Mouse (Mus musculus) intestine, embryonic 14.5 days (tissue): Measurements from ENCODE around the gene Dph5. TPM values are rescaled to one million over a fixed set of nuclear protein-coding genes. Genes with fewer than 3 reads are reported as not detected.

ENCODE experiments used
- ATAC-seq: fragments of 200-750 bp; cut with Nextera tagmentation; replicated peaks from 2 replicates; pipeline ENCODE4 v1.8.0; 2017; ENCODE audit warnings: low read depth, moderate number of reproducible peaks, moderate TSS enrichment, moderate library complexity; ENCODE audit not compliant: low FRiP score, low TSS enrichment
- DNase-seq: peaks from one replicate; pipeline ENCODE4 v3.0.0-alpha.2; 2018; ENCODE audit warnings: low spot score
- H3K27ac ChIP-seq: fragments of 300-500 bp; sonication (generic); 2 replicates; pipeline ENCODE4 v1.5.1; 2014; ENCODE audit warnings: low read depth, mild to moderate bottlenecking, control low read depth
- H3K27me3 ChIP-seq: fragments of 300-500 bp; sonication (generic); replicated peaks from 2 replicates; pipeline ENCODE4 v1.6.1; 2014; ENCODE audit warnings: low read length, control low read depth; ENCODE audit not compliant: control insufficient read depth, insufficient read depth
- H3K36me3 ChIP-seq: fragments of 300-500 bp; sonication (generic); 2 replicates; pipeline ENCODE4 v1.6.1; 2014; ENCODE audit warnings: low read length, control low read depth; ENCODE audit not compliant: control insufficient read depth, insufficient read depth
- H3K4me1 ChIP-seq: fragments of 300-500 bp; sonication (generic); replicated peaks from 2 replicates; pipeline ENCODE4 v1.6.1; 2014; ENCODE audit warnings: low read length, control low read depth, mixed read lengths; ENCODE audit not compliant: control insufficient read depth, insufficient read depth
- H3K4me2 ChIP-seq: fragments of 300-500 bp; sonication (generic); 2 replicates; pipeline ENCODE4 v1.6.1; 2014; ENCODE audit warnings: low read length
- H3K4me3 ChIP-seq: fragments of 300-500 bp; sonication (generic); 2 replicates; pipeline ENCODE4 v1.5.1; 2014; ENCODE audit warnings: low read depth, low read length, control low read depth, mixed read lengths
- H3K9ac ChIP-seq: fragments of 300-500 bp; sonication (generic); 2 replicates; pipeline ENCODE4 v1.6.1; 2014; ENCODE audit warnings: mild to moderate bottlenecking, low read length
- H3K9me3 ChIP-seq: fragments of 300-500 bp; sonication (generic); 2 replicates; pipeline ENCODE4 v1.6.1; 2016; ENCODE audit warnings: low read length, control low read depth; ENCODE audit not compliant: control insufficient read depth
- WGBS: fragments of 180-500 bp; shearing (Covaris S2); extraction: QIAGEN DNeasy Blood & Tissue Kit; methylation state at CpG from one replicate; pipeline ENCODE4 v1.1.7; 2014; 5-methylcytosine and 5-hydroxymethylcytosine counted together
- polyA plus RNA-seq: library from polyadenylated mRNA; unstranded; fragments of >200 nt; fragmentation: Nextera tagmentation; extraction: Ambion mirVana; gene quantifications from 2 replicates; pipeline ENCODE4 v1.2.1, GENCODE M21; 2014

The Dph5 gene
- polyA plus RNA-seq, 1 experiment from 2014 or later: 34.3 TPM

GRCm38 (mm10) chr3:115937807-115938206 is 50.2 kb downstream of the Dph5 start:
- H3K4me2 ChIP-seq: no peak overlapping the region
- ATAC-seq: no peak
- H3K9ac ChIP-seq: no peak overlapping the region
- H3K4me1 ChIP-seq: no peaks in the 10 kb centered on the region
- peaks cover 23% of the 10 kb centered on the region for H3K36me3 ChIP-seq
- DNase-seq: no peak
- no peak overlapping the region for H3K4me3 ChIP-seq
- H3K9me3 ChIP-seq: no peaks in the 10 kb centered on the region
- no peaks in the 10 kb centered on the region for H3K27me3 ChIP-seq
- 94% methylated on average over 10 of the region's 10 CpGs for WGBS
- H3K27ac ChIP-seq: no peak overlapping the region

GRCm38 (mm10) chr3:115940510-115940909 is 52.9 kb downstream of the Dph5 start:
- Histone ChIP-seq H3K27ac (no peak overlapping the region), H3K4me2 (no peak overlapping the region), H3K9me3 (no peaks in the 10 kb centered on the region), H3K4me1 (no peaks in the 10 kb centered on the region), H3K27me3 (no peaks in the 10 kb centered on the region), H3K4me3 (no peak overlapping the region), H3K36me3 (peaks cover 35% of the 10 kb centered on the region), H3K9ac (no peak overlapping the region)
- ATAC-seq (no peak), DNase-seq (no peak)
- 93% methylated on average over 4 of the region's 4 CpGs for WGBS

GRCm38 (mm10) chr3:115941464-115941863 is 53.8 kb downstream of the Dph5 start:
- Histone ChIP-seq H3K27ac (no peak overlapping the region), H3K4me1 (no peaks in the 10 kb centered on the region), H3K36me3 (peaks cover 41% of the 10 kb centered on the region), H3K9me3 (no peaks in the 10 kb centered on the region), H3K27me3 (no peaks in the 10 kb centered on the region), H3K4me2 (no peak overlapping the region), H3K9ac (no peak overlapping the region), H3K4me3 (no peak overlapping the region)
- no peak for ATAC-seq
- no peak for DNase-seq
- 97% methylated on average over 8 of the region's 8 CpGs for WGBS

- WGBS: 93% methylated on average over 6 of the region's 6 CpGs
- Histone ChIP-seq H3K27ac (no peak overlapping the region), H3K9ac (no peak overlapping the region), H3K4me3 (no peak overlapping the region), H3K36me3 (peaks cover 47% of the 10 kb centered on the region), H3K4me2 (no peak overlapping the region), H3K27me3 (no peaks in the 10 kb centered on the region), H3K4me1 (no peaks in the 10 kb centered on the region), H3K9me3 (no peaks in the 10 kb centered on the region)
- ATAC-seq: no peak
- DNase-seq: no peak
These were observed 56.7 kb downstream of the Dph5 start for GRCm38 (mm10) chr3:115944376-115944775.

GRCm38 (mm10) chr3:115946272-115946671 is 58.6 kb downstream of the Dph5 start:
- Histone ChIP-seq H3K9ac (no peak overlapping the region), H3K4me3 (no peak overlapping the region), H3K4me1 (no peaks in the 10 kb centered on the region), H3K4me2 (no peak overlapping the region), H3K9me3 (no peaks in the 10 kb centered on the region), H3K27me3 (no peaks in the 10 kb centered on the region), H3K27ac (no peak overlapping the region), H3K36me3 (peaks cover 42% of the 10 kb centered on the region)
- 96% methylated on average over 8 of the region's 8 CpGs for WGBS
- ATAC-seq (no peak), DNase-seq (no peak)

- H3K4me3 ChIP-seq: no peak overlapping the region
- 76% methylated on average over 3 of the region's 3 CpGs for WGBS
- no peak overlapping the region for H3K9ac ChIP-seq
- H3K4me2 ChIP-seq: no peak overlapping the region
- peaks cover 43% of the 10 kb centered on the region for H3K36me3 ChIP-seq
- no peaks in the 10 kb centered on the region for H3K27me3 ChIP-seq
- no peaks in the 10 kb centered on the region for H3K9me3 ChIP-seq
- H3K27ac ChIP-seq: no peak overlapping the region
- ATAC-seq: no peak
- no peaks in the 10 kb centered on the region for H3K4me1 ChIP-seq
- DNase-seq: no peak
These were observed 61.7 kb downstream of the Dph5 start for GRCm38 (mm10) chr3:115949220-115949920.

- no peak overlapping the region for H3K4me3 ChIP-seq
- H3K36me3 ChIP-seq: peaks cover 45% of the 10 kb centered on the region
- H3K9ac ChIP-seq: no peak overlapping the region
- no peak for ATAC-seq
- DNase-seq: no peak
- H3K27ac ChIP-seq: no peak overlapping the region
- H3K27me3 ChIP-seq: no peaks in the 10 kb centered on the region
- H3K4me2 ChIP-seq: no peak overlapping the region
- no peaks in the 10 kb centered on the region for H3K9me3 ChIP-seq
- WGBS: 91% methylated on average over 6 of the region's 6 CpGs
- no peaks in the 10 kb centered on the region for H3K4me1 ChIP-seq
These were observed 62.6 kb downstream of the Dph5 start for GRCm38 (mm10) chr3:115949921-115950877.

GRCm38 (mm10) chr3:115951221-115951620 is 63.6 kb downstream of the Dph5 start:
- no peak overlapping the region for H3K4me3 ChIP-seq
- 82% methylated on average over 3 of the region's 3 CpGs for WGBS

More at GRCm38 (mm10) chr3:115951221-115951620, 63.6 kb downstream of the Dph5 start:
- DNase-seq (no peak), ATAC-seq (no peak)
- Histone ChIP-seq H3K36me3 (peaks cover 46% of the 10 kb centered on the region), H3K9me3 (no peaks in the 10 kb centered on the region), H3K4me2 (no peak overlapping the region), H3K4me1 (no peaks in the 10 kb centered on the region), H3K27ac (no peak overlapping the region), H3K9ac (no peak overlapping the region), H3K27me3 (no peaks in the 10 kb centered on the region)
